Mouse (Mus musculus) spleen, postnatal 36 days (tissue): ENCODE data around the gene Olfr414.

Experiments
- DNase-seq, 2 experiments: peaks; one replicate each; pipeline ENCODE4 v3.0.0; 2022; ENCODE audit warnings: low spot score in 2 of 2, mixed read lengths in 1 of 2

The Olfr414 gene

DNA sequence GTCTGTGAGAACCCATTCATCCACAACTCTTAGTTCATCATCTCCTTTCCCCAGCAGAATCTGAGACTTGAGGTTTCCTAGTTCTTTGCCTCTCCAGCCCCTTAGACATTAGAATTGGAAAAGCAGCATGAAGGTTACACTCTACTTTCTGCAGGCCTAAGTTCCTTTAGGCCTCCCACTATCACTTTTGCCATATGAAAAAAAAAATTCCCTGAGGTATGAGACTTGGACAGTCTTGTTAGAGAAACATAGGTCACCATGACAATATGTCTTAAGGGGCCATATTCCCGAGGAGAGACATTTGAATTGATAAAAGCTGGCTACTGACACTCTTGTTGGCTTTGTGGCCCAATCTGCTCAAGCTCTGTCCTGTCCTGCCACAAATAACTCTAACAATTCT, at the start of gene Olfr414:
Gene Olfr414, plus strand, starts transcription at position 301 of the 400 bp plus-strand sequence.
- no peak for DNase-seq

- no peak for DNase-seq
Measured at GRCm38 (mm10) chr1:174390746-174391145, 33.1 kb upstream of the Olfr414 start, which contains the start of gene Olfr248. Gene Olfr248 (plus strand): TSS chr1:174391046.

DNA sequence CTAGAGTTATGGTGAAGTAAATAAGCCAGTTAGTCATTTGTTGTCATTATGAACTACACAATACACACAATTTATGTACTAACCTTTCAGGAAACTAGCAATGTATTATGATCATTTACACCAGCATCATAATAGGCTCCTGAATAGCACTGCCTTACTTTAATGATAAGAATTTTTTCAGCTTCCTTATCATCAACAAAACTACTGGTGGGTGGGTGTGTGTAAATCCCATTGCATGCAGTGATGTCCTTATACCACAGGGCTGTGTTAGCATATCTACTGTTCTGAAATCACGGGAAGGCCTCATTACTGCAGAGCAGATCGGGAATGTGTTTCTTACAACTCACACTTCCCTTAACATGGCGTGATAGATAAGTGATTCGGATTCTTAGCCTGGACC, 905 bp upstream of the Olfr414 start:
- no peak for DNase-seq

- DNase-seq, result no peak
Measured at GRCm38 (mm10) chr1:174426180-174426986, 2.5 kb downstream of the Olfr414 start.

- DNase-seq, result no peak
Measured at GRCm38 (mm10) chr1:174427402-174427801, 3.5 kb downstream of the Olfr414 start.

DNA sequence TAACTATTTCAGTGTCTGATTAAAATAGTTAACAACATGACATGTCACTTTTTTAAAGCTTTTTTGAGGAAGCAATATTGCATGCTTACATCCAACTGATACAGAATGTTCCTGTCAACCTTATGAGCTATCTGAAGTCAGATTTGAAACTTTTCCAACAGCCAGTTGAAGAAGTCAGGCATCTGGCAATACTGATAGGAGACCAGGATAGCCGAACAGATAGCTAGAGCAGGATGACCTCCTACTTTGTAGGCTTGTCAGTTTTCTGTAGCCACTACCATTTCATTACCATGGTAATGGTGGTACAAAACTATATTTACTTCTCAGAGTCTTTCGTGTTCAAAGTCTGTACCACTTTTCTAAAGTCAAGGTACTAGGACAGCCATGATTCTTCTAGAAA, 4.5 kb downstream of the Olfr414 start:
- no peak for DNase-seq

GRCm38 (mm10) chr1:174434121-174434520, 10.3 kb downstream of the Olfr414 start:
- no peak for DNase-seq

DNA sequence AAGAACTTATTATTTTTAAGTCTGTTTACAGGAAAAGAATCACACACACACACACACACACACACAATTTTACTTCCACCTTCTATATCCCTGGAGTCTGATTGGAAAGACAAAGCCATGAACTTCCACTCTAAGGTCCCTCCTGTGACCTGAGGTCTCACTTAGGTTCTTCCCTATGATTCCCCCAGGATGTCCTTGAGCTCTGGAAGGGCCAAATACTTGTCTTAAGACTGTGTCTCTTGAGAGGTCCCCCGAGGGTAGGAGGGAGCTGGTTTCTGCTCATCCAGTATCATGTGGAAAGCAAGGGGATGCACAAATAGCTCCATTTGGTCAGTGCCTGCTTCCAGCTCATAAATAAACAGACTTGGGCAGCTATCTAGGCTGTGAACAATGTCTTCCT, 17.9 kb downstream of the Olfr414 start, which contains the start of gene Olfr220:
Gene Olfr220, plus strand, starts transcription at position 301 of the 400 bp plus-strand sequence.
- no peak for DNase-seq

- no peak for DNase-seq
Measured at GRCm38 (mm10) chr1:174455100-174455499, 31.2 kb downstream of the Olfr414 start.

- DNase-seq, result no peak
Measured at GRCm38 (mm10) chr1:174465385-174465784, 41.5 kb downstream of the Olfr414 start.

DNA sequence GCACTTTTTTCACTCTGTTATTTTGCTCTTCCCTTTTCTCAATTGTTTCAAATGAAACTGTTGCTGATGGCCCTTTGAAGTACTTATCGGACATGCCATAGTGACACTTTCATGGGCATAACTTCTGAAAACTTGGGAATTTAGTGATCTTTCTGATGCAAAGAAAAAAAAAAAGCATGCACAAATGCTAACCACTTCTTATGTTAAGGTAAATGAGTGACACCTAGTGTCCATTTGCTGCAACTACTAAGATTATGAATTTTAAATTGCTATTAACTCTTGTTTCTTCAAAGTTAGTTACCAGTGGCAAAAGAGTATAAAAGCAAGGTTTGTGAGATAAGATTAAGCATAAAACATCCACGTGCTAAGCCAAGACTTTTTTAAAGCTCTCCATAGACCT, 42.4 kb downstream of the Olfr414 start:
- no peak for DNase-seq

DNA sequence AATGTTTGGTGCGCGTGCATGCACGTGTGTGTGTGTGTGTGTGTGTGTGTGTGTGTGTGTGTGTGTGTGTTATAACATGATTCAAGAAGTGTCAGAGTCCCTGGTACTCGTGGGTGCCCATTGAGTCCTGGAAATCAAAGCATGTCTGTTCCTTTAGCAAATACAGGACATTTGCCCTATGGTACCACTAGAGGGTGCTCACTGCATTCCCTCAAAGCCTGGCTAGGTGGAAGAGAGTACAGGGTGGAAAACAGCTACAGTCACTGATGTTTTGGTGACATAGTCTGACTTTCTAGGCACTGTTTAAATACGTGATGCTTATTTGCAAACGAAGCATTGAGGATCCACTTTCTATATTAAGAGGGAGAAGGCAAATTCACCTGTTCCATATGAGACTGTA, 45.9 kb downstream of the Olfr414 start:
- peak; percentile 8 for DNase-seq

- DNase-seq, result no peak
Measured at GRCm38 (mm10) chr1:174482567-174482966, 58.7 kb downstream of the Olfr414 start.
